Mouse (Mus musculus) CD4-positive helper T cell, adult 2 months (primary cell): ENCODE results near the gene Dclk1.

Experiments
- DNase-seq: peaks from one replicate; pipeline ENCODE4 v3.0.0-alpha.2; 2012; ENCODE audit warnings: low read depth, missing footprints, low spot score

The Dclk1 gene

DNA sequence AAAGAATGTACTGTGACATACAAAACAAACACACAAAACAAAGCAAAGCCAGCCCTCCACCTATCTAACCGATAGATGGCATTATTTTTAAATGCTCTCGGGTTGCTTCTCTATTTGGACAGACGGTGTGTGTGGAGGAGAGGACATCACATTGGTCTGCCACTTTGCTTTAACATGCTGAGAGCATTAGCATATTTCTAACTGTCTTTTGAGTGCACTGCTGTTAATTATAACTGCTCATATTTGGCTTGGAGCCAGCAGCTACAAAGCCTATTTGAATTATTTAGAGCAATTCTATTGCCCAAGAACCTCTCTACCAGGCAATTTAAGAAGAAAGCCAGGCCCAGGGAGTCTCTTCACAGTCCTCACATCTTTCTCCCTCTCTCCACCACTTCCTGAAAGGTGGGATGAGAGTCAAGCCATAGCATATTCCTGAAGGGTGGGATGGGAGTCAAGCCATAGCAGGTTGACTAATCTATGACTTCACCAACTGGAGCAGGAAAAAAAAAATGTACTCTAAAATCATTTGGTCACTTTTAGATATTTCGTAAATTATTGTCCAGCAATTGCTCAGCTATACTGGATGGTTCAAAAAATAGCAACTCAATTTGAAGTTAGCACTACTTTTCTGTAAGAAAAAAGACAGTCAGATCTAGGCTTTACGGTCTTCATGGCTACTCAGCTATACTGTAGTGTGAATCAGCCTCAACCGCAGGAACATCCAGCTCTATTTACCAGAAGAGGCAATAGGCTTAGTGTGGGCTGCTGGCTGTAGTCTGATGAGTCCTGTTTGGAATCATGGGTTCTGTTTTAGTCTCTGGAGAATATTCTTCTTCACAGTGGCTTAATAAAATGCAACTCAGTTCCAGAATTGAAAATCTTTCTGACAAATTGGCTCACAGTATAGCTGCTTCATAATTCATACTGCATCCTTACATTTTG lies 155.9 kb downstream of the Dclk1 start:
- DNase-seq = no peak

DNA sequence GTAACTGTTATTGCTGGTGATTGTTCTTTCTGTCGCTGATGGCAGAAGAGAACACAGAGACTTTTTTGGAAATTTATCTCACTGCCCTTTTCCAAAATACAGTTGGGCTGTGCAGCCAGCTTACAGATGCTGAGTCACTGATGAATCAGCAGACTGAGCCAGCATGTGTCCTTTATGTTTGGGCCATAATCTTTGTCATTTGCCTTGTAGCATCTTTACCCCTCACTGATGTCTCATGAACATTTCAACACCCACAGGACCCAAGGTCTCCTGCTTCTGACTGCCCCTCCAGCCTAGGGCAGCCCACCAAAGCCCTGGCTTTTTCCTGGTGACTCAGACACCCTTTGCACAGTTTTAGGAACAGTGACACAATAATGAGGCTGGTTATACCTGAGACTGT lies 159.1 kb downstream of the Dclk1 start:
- no peak for DNase-seq

DNA sequence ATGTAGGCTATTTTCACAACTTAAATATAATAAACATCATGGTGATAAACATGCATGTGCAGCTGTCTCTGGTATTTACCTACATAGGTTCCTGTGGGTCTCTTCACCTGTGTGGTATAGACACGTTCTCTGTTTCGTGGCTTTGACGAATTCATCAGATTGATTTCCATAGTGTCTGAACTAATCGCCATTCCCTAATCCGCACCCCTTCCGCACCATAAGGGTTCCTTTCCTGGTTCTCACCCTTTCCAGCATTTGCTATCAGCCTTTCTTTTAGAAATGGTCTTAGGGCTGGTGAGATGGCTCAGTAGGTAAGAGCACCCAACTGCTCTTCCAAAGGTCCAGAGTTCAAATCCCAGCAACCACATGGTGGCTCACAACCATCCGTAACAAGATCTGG lies 162.6 kb downstream of the Dclk1 start:
- DNase-seq = no peak

DNA sequence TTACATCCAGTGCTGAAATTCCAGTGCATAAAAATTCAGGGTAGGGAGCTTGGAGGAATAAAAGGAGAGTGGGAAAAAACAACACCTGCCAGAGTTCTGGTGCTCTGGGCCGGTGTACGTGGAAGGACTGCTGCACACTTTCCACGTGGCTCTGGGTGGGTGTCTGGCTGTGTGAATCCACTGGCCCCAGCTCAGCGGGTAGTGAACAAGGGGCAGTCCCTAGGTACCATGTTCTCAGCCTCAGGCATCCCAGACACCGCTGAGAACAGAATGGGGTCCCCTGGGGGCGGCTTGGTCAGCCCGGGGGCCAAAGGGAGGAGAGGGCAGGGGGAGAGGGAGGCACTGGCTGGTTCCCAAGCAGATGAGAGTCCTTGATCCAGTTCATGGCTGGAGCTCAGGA lies 164.5 kb downstream of the Dclk1 start:
- DNase-seq = no peak

DNA sequence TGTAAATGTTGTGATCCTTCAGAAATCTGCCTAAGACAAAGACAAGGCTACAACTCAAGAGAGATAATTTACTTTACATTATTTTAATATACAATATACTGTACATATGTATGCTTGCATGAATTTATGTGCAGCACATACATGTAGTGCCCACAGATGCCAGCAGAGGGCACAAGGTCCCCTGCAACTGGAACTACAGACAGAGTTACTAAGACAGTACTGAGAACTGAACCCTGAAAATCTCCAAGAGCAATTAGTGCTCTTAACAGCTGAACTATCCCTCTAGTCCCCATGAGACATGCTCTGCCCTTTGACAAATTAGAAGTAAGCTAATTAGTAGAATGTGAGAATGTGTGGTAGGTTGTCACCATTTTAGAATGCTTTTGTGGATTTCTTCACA lies 169.4 kb downstream of the Dclk1 start:
- no peak for DNase-seq

DNA sequence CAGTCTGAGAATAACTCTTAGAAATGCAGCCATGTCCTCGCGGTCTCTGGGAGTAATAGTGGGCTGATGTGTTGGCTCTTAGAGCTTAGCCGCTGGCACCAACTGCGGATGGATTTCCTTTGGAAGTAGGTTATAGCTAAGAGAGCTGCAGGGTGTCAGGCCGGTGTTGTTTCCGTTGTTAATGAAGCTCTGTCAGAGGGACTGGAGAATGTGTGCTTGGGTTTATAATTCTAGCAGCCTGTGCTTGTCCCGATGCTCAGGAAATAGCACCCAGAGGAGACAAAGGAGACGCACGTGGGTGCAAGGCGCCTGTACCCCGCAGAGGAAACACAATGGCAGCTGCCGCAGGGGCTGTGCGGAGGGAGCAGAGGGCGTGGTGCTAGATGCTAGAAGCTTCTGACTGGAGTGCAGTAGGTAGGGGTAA lies 173.4 kb downstream of the Dclk1 start:
- peak; percentile 28 for DNase-seq

DNA sequence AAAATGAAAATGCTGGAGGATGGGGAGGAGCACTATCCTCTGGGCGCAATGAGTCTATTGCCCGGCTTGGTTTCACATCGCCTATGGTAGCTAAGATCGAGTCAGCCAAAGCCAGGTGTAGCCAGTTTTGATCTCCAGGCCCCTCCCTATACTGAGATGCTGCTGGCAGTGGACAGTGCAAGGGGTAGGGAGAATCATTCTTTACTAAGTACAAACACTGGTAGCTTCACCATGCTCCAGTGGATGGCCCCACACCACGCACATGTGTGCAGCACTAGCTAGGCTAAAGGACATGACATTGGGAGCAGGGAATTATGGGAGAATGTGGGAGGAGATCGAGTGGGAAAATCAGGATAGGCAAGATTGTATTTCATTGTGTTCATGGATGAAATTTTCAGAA lies 176.7 kb downstream of the Dclk1 start:
- no peak for DNase-seq

DNA sequence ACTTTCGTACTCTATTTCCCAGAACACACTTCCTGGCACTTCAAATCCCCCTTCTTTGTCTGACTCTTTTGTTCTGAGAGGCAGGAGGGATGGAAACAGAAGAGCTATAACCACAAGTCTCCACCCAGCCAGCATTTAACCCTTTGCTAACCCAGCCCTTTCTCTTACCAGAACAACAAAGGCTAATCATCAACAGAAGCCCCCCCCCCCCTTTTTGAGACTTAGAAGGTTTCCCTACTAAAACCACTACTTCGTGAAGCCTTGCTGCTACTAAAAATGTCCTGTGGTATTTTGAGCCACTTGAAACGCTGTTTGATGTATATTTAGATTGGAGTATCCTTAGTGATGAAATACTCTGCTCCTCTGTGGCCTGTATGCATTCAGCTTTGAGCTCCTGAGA lies 177.2 kb downstream of the Dclk1 start:
- peak; percentile 50 for DNase-seq

DNA sequence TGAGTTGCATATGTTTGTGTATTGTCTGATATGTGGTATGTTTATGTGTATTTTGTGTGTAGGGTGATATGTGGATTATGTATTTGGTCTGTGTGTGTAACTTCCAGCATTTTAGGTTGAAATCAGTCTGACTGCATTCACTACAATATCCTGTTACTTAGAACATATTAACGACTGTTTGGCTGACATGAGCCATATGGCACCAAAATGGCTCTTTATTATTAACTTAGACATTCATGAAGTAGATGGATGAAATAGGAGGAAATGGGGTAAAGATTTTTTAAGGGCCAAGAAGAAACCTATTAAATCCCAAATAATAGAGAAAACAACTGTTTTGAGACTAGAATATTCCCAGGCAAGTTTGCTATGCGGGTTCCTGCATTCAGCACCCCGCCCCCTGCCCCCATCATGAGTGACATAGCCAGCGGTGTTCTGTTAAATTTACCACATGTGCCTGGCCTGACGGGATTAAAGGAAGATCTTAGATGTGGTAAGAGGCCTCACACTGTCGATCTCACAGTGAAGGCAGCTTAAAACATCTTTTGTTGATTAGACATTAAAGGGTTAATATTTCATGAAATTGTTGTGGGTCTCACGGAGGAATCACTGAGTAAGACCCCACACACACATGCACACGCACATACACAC lies 178.4 kb downstream of the Dclk1 start:
- no peak for DNase-seq

DNA sequence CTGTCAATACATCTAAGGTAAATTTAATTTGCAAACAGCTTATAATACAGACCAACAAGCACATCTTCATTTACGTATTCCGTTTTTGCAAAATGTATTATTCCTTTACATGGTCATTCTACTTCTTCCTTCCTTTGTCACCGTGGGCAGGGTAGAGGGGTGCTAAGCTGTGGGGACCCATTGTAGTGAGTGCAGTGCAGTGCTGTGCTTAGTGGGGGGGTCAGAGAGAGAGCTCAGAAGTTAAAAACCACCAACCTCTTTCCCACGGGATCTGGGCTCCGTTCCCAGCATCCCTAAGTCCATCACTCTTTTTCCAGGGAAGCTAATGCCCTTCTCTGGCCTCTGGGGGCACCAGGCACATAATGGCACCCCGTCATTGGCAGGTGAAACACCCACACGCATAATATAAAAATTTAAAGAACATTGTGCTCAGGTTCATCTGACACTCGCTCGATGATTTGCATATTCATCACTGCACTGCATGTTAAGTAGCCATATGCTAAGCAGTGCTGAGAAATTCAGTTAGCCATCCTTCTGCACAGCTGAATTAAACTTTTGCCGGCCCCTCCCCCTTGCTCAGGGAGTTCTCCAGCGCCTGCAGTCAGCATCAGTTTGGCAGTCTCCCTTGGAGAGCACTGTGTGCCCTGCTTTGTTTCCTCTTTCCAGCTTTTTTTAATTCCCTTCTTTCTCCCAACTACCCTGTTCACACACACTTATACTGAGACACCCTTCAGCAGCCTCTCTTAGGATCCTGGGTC lies 181.7 kb downstream of the Dclk1 start:
- DNase-seq = no peak

DNA sequence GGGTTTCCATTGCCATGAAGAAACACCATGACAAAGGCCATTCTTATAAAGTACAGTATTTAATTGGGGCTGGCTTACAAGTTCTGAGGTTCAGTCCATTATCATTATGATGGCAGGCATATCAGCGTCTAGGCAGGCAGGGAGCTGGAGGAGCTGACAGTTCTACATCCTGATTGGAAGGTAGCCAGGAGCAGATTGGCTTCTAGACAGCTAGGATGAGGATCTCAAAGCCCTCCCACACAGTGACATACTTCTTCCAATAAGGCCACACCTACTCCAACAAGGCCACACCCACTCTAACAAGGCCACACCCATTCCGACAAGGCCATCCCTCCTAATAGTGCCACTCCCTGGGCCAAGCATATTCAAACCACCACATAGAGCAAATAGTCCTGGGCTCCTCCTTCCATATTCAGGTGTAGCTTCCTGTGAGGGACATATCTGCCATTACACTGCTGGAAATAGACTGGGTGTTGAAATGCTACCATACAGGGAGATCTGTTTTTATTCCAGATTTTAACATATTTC lies 187.9 kb downstream of the Dclk1 start:
- no peak for DNase-seq

DNA sequence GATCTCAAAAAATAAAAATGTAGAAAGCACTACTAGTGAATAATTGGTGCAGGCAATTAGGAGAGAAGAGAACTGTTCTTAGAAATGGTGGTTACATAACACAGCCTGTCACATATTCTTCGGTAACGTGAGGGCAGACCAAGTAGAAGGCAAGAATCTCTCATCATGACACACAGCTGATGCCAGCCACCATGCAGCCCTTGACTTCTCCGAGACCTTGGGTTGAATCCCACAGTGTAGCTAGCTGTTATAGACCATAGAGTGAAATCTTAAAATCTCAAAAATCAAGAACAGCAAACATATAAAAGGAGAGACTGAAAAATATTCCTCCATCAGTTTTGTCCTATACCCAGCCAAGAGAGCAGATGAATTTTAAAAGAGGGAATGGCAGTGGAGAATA lies 189.1 kb downstream of the Dclk1 start:
- DNase-seq = no peak

DNA sequence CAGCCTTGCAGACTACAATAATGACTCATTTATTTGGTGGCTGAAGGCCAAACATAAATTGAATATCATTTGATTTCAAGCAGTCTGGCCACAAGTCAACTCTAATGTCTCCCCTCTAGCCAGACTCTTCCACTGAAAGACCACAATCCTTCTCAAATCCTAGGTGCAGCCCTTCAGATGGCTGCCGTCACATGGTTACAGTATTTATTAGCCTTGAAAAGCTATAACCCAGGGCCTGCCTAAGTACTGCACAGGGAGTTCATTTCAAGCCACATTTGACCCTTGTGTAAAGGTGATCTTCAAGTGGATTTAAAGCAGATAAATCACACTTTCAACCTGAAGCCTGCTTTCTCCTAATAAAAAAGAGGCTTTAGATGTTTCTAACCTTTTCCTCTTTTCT lies 192.1 kb downstream of the Dclk1 start:
- DNase-seq = no peak

DNA sequence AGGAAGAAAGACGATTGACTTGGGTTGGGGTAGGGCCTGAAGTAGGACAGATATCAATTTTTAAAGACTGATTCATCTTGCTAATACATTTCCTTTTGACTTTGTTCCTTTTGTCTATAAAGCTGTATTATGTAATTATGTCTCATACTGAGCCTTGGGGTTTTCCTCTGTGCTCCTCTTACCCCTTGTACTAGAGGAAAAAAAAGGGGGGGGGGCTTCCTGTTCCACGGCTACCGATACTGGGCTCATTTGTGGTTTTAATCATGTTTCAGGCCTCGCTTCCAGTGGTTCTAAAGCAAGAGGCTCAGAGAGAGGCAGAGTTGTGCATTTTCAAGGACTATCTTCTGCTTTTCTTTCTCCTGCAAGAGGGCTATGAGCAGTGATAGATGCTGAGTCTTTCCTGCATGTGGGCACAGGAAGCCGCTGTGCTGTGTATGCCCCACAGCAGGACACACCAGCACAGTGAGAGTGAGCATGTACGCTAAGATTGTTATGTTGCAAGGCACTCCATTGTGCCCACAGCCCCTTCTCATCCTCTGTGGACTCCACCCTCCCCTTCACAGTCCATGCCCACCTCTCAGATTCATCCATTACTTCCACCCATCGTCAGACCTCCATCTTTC lies 196.8 kb downstream of the Dclk1 start:
- DNase-seq = peak; percentile 69

DNA sequence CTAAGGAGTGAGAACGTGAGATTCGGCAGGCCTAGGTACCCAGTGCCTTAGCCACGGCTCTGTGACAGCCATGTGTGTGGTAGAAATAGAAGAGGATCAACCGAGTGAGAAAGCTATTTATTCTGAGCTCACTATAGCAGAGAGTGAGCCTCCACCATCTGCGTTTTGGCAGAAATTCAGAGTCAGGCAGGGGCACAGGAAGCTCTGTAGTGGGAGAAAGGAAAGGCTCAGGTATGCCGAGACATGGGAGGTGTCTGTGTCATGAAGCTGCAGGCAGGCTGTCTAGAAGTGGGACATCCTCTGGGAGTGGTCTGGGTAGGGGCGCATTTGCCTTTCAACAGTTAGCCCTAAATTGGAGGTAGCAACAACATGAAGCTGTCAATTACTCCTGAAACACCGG lies 198.2 kb downstream of the Dclk1 start:
- DNase-seq = no peak

DNA sequence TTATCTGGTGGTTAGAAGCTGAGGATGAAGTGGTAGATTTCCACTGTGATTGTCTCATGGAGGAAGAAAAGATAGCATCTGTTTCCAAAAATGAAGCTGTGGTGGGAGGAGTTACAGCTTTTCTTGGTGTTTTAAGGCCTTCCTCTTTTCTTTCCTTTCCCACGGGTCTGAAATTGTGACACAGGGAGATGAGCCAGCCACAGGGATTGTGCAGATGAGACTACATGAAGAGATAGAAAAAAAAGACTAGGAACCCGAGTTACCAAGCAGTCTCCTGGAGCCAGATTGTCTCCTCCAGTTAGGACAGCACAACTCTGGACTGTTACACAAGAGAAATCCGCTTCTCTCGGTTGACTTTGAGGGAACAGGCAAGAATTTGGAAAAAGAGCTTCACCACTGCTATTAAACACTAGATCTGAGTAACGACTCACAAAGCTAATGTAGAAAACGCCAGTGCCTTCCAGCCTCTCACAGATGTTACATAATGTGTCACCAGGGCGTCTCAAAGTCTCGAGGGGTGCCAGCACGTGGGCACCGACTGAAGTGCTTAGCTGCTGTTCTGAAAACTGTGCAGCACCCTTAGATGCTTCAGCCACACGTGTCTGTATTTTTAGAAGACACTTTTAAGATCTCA lies 200.0 kb downstream of the Dclk1 start:
- no peak for DNase-seq

DNA sequence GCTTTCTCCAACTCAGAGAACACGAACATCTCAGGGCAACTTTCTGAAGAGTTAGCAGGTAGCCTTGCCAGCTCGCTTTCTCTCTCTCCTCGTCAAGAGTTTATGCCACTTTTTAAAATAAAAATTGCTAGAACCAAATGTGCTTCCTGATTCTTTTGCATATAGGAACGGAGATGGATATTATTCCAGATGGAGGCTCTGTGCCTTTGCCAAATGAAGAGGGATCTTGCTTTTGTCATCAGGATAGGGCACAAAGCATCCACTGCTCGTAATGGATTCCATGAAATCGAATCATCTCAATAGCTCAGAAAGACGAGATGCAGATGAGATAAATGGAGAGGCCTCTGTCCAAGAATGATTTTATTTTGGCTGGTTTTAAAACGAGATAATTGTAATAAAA lies 201.1 kb downstream of the Dclk1 start:
- no peak for DNase-seq

DNA sequence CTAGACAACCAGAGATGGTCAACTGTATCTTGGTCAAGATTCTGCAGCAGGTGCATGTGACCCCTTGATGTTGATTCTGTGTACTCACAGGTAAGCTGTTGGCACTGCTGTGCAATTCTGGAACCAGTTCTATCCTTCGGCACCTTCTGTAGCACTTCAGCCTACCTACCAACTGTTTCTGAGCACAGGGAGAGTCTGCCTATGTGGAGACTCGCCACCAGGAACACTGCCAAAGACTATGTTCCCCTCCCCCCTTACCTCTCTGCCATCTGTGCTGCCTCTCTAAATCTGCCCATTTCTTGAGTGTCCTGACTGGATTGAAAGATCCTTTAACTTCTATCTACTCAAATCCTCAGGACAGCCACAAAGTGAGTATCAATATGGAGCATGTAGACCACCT lies 201.6 kb downstream of the Dclk1 start:
- DNase-seq = no peak

DNA sequence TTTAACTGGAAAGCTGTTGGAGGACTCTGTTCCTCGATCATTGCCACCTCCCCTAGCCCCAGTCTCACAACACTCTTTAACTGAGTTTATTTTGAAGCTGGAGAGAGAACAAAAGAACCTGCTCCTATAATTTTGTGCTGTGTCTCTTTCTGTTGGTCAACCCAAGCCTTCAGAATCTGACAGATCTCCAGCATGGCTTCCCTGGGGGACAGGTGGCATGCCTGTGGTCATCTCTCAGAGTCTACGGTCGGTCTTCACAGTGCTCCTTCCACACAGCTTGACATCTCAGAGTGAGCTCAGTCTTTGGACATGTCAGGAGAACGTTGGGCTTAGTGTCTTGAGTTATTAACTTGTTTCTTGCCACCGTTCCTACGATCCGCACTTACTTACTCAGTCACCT lies 204.5 kb downstream of the Dclk1 start:
- DNase-seq = no peak

DNA sequence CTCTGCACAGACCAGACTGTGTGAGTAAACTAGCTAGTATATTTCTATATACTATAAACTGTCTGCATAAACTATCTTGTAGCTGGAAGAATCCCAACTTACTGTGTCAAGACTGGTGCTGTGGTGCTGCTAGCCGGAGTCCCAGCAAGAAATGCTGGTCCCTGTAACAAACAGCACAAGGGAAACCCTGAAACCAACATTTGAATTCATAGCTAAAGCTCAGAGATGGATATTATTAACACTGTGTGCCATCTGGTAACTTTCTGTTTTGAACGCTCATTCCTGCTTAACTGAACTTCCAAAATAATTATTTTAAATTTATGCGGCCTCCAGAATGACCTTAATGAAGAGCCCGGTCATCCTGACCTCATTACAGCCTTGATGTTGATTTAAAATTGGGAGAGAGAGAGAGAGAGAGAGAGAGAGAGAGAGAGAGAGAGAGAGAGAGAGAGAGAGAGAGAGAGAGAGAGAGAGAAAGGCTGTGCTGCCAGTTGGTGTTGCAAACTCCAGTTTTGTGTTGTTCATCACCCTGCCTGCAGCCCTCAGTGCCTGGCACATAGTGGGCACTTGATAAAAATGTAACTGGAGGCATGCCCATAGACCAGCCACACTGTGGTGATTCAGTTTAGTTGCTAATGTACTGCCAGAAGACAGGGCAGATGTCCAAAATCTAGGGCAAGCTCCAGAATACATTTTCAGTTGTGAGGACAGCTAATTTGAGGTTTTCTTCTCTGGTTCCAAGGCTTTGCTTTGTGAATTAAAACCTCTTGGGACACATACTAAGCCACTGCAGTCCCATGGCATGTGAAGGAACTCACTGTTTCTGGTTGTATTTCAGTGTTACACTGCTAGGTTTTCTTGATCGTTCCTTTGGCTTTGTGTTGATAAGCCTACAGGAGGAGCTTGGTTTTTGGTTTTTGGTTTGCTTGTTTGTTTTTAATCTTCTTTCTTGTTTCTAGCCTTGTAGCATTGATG lies 205.6 kb downstream of the Dclk1 start:
- DNase-seq = no peak
